Mouse (Mus musculus): ENCODE results near the gene Gbp7. TPM values are rescaled to one million over a fixed set of nuclear protein-coding genes. Genes with fewer than 3 reads are reported as not detected.
A peak's percentile ranks its signal among the peaks of the same experiment; 100 is the strongest.

The Gbp7 gene
- polyA plus RNA-seq (2016; fragmentation: Nextera tagmentation; extraction: Ambion mirVana): 1.5 and 2.0 TPM in 2 replicates

DNA sequence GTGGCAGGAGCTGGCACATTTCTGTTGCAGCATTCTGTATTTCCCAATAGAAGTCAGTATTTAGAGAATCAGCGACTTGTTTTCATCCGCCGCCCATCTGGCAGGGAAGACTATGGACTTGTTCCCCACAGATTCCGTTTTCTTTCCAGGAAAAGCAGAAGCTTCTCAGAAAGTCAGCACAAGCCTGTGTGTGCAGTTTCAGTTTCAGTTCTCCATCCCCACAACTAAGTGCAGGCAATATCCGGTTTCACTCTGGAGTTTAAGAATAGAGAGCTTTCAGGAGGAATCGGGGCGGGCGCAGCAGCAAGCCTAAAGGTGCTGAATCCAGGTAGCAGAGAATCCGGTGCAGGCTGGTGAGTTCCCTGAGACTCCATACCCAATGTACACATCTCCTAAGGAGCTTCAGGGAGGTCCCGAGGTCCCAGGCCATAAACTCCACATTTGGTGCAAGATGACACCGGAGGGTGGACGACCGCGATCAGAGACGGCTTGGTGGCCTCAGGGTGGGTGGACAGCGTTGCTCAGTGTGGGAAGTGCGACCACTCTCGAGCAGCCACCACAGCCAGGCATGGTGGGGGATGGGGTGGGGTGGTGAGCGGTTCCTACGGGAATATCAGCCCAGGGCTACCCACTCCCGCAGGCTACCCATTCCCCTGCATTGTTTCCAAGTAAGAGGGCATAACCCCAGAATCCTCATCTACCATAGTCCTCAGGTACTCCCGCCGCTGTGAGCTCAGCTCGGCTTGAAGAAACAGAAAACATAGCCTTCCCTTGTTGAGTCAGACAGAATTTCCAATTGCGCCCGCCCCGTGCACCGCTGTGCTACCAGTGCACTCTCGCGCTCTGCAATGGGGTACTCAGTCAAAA is at the start of gene Gbp7:
TSS of gene Gbp7 (plus strand) at position 256 of the 867 bp plus-strand sequence.
- Histone ChIP-seq H3K9me3 (no peaks in the 10 kb centered on the region), H3K27ac (no peak within 1 kb of the TSS), H3K36me3 (no peaks in the 10 kb centered on the region), H3K4me2 (peak within 1 kb of the TSS; percentile 94), H3K4me1 (replicated peaks) (no peaks in the 10 kb centered on the region), H3K4me3 (replicated peaks) (peak within 1 kb of the TSS; percentile 57), H3K9ac (replicated peaks) (peak within 1 kb of the TSS; percentile 54), H3K27me3 (peaks cover 16% of the 10 kb centered on the region; the same call in 1 of the 2 replicates)
- ATAC-seq (ENCODE audit: insufficient number of reproducible peaks, insufficient read depth, low FRiP score, low TSS enrichment, low read depth): peak; percentile 72
- 2% methylated on average over 30 of the region's 30 CpGs for WGBS

GRCm38 (mm10) chr3:142490465-142490864 is 39.7 kb upstream of the Gbp7 start:
- no peak overlapping the region for H3K9ac ChIP-seq (replicated peaks)
- H3K36me3 ChIP-seq: no peaks in the 10 kb centered on the region
- 0 out of 2 replicates have a peak, but pooled peaks cover 4% of the 10 kb centered on the region for H3K27me3 ChIP-seq
- no peak overlapping the region for H3K4me2 ChIP-seq
- ATAC-seq (ENCODE audit: insufficient number of reproducible peaks, insufficient read depth, low FRiP score, low TSS enrichment, low read depth): no peak
- H3K27ac ChIP-seq: no peak overlapping the region
- H3K4me1 ChIP-seq (replicated peaks): no peaks in the 10 kb centered on the region
- no peak overlapping the region for H3K4me3 ChIP-seq (replicated peaks)
- WGBS: 79% methylated on average over 1 of the region's 1 CpGs
- no peaks in the 10 kb centered on the region for H3K9me3 ChIP-seq

- Histone ChIP-seq H3K4me3 (replicated peaks) (no peak within 1 kb of the TSS), H3K27me3 (0 out of 2 replicates have a peak, but pooled peaks cover 6% of the 10 kb centered on the region), H3K36me3 (no peaks in the 10 kb centered on the region), H3K4me2 (no peak within 1 kb of the TSS), H3K9me3 (no peaks in the 10 kb centered on the region), H3K9ac (replicated peaks) (no peak within 1 kb of the TSS), H3K27ac (no peak within 1 kb of the TSS), H3K4me1 (replicated peaks) (no peaks in the 10 kb centered on the region)
- no peak for ATAC-seq (ENCODE audit: insufficient number of reproducible peaks, insufficient read depth, low FRiP score, low TSS enrichment, low read depth)
- WGBS: 81% methylated on average over 6 of the region's 6 CpGs
Observed at GRCm38 (mm10) chr3:142493536-142494061, 36.5 kb upstream of the Gbp7 start, which contains the start of gene Gbp5. Gbp5 (plus strand) TSS chr3:142493978.

GRCm38 (mm10) chr3:142495146-142495655 is 34.9 kb upstream of the Gbp7 start:
- Histone ChIP-seq H3K27me3 (0 out of 2 replicates have a peak, but pooled peaks cover 6% of the 10 kb centered on the region), H3K4me2 (no peak overlapping the region), H3K27ac (no peak overlapping the region), H3K9ac (replicated peaks) (no peak overlapping the region), H3K9me3 (no peaks in the 10 kb centered on the region), H3K4me1 (replicated peaks) (no peaks in the 10 kb centered on the region), H3K4me3 (replicated peaks) (no peak overlapping the region), H3K36me3 (no peaks in the 10 kb centered on the region)
- WGBS: 97% methylated on average over 5 of the region's 5 CpGs
- ATAC-seq (ENCODE audit: insufficient number of reproducible peaks, insufficient read depth, low FRiP score, low TSS enrichment, low read depth): no peak

DNA sequence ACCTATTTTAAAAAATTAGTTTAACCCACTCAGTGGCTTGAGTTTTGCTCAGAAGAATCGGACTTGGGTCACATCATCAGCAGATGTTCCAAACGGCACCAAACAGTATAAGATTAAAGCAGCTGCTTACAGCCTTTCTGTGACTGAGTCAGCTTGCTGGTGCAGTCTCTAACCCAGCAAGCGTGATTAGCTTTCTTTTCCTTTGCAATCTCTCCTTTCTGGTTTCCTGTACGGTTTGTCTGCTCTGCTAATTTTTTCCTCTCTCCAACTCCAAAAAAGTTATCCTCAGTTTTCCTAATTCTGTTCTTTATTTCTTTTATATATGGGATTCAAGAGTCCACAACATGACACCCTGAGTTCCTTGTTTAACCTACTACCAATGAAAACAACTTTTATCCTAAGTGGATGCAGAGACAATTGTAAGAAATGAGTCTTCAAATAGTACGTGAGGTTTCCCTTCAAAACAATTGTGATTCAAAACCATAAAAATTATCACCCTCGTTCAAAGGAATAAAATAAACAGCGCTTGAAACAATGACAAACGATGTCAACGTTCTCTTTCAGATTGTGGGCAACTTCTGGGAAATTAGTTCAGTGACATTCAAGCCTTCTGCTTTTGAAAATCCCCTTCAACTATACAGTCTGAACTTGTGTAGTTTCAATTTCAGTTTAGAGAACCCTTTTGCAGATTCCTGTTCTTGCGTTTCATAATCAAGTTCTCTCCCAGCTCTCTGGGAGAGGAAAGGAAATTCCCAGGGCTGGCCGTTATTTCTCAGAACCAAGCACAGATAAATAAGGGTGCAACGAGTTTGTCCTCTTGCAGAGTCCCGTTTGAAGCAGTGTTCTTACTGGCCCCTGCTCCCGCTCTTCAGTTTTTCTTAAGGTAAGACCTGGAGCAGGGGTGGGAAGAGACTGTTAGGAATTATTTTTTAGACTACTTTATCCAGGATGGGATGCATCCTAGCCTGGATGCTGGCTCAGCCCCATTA is 33.7 kb upstream of the Gbp7 start:
- 0 out of 2 replicates have a peak, but pooled peaks cover 6% of the 10 kb centered on the region for H3K27me3 ChIP-seq
- H3K36me3 ChIP-seq: no peaks in the 10 kb centered on the region
- no peak overlapping the region for H3K4me3 ChIP-seq (replicated peaks)
- ATAC-seq (ENCODE audit: insufficient number of reproducible peaks, insufficient read depth, low FRiP score, low TSS enrichment, low read depth): no peak
- no peak overlapping the region for H3K9ac ChIP-seq (replicated peaks)
- 56% methylated on average over 14 of the region's 14 CpGs for WGBS
- H3K27ac ChIP-seq: no peak overlapping the region
- H3K4me1 ChIP-seq (replicated peaks): no peaks in the 10 kb centered on the region
- 0 out of 2 replicates have a peak overlapping the region, but pooled peaks have one; percentile 19 for H3K4me2 ChIP-seq
- no peaks in the 10 kb centered on the region for H3K9me3 ChIP-seq

DNA sequence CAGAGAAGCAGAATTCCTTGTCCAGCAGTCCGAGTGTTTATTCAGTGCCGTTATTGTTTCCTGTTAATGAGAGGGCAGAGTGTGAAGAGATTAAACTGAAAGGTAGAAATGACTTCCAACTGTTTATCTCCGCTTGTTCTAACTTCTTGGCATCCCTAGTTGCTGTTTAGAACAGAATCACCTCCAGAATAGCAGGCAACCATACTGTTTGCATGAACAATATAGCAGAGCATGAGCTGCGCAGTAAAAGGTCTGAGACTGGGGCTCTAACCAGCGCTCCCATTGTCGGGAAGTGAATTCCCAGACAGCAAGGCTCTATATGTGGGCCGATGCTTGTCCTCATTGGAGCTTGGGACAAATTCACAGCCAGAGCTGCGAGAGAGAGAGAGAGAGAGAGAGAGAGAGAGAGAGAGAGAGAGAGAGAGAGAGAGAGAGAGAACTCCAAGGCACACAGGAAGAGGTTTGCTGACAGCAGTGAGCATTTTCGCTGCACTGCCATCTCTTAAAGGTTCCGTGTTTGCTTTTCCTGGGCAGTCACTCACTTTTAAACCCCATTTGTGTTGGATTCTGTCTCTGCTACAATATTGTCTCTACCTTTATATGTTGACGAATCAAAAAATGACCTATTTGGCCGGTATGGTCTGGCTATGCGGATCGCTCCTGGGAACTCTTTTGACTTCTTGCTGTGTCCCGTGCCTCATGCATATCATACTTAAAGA is 32.9 kb upstream of the Gbp7 start:
- ATAC-seq (ENCODE audit: insufficient number of reproducible peaks, insufficient read depth, low FRiP score, low TSS enrichment, low read depth): no peak
- Histone ChIP-seq H3K36me3 (no peaks in the 10 kb centered on the region), H3K27me3 (0 out of 2 replicates have a peak, but pooled peaks cover 6% of the 10 kb centered on the region), H3K27ac (no peak overlapping the region), H3K4me3 (replicated peaks) (no peak overlapping the region), H3K4me2 (peak overlapping the region; percentile 19; the same call in 1 of the 2 replicates), H3K4me1 (replicated peaks) (no peaks in the 10 kb centered on the region), H3K9me3 (no peaks in the 10 kb centered on the region), H3K9ac (replicated peaks) (no peak overlapping the region)
- 67% methylated on average over 15 of the region's 15 CpGs for WGBS

GRCm38 (mm10) chr3:142498941-142499340 is 31.2 kb upstream of the Gbp7 start:
- no peak overlapping the region for H3K27ac ChIP-seq
- no peaks in the 10 kb centered on the region for H3K4me1 ChIP-seq (replicated peaks)
- H3K4me3 ChIP-seq (replicated peaks): no peak overlapping the region
- H3K9me3 ChIP-seq: no peaks in the 10 kb centered on the region
- no peak for ATAC-seq (ENCODE audit: insufficient number of reproducible peaks, insufficient read depth, low FRiP score, low TSS enrichment, low read depth)
- H3K27me3 ChIP-seq: 0 out of 2 replicates have a peak, but pooled peaks cover 6% of the 10 kb centered on the region
- no peaks in the 10 kb centered on the region for H3K36me3 ChIP-seq
- WGBS: 88% methylated on average over 5 of the region's 5 CpGs
- H3K9ac ChIP-seq (replicated peaks): no peak overlapping the region
- H3K4me2 ChIP-seq: no peak overlapping the region

GRCm38 (mm10) chr3:142528116-142528515 is 2.0 kb upstream of the Gbp7 start:
- ATAC-seq (ENCODE audit: insufficient number of reproducible peaks, insufficient read depth, low FRiP score, low TSS enrichment, low read depth): no peak
- Histone ChIP-seq H3K27ac (no peak overlapping the region), H3K4me1 (replicated peaks) (no peaks in the 10 kb centered on the region), H3K9ac (replicated peaks) (no peak overlapping the region), H3K4me3 (replicated peaks) (no peak overlapping the region), H3K36me3 (no peaks in the 10 kb centered on the region), H3K4me2 (no peak overlapping the region), H3K9me3 (no peaks in the 10 kb centered on the region), H3K27me3 (peaks cover 16% of the 10 kb centered on the region; the same call in 1 of the 2 replicates)
- 79% methylated on average over 3 of the region's 3 CpGs for WGBS

GRCm38 (mm10) chr3:142529597-142529996 is 545 bp upstream of the Gbp7 start:
- ATAC-seq (ENCODE audit: insufficient number of reproducible peaks, insufficient read depth, low FRiP score, low TSS enrichment, low read depth): no peak
- H3K4me2 ChIP-seq: peak overlapping the region; percentile 94
- no peak overlapping the region for H3K27ac ChIP-seq
- no peaks in the 10 kb centered on the region for H3K4me1 ChIP-seq (replicated peaks)
- H3K9ac ChIP-seq (replicated peaks): peak overlapping the region; percentile 54
- peaks cover 16% of the 10 kb centered on the region; the same call in 1 of the 2 replicates for H3K27me3 ChIP-seq
- no peaks in the 10 kb centered on the region for H3K9me3 ChIP-seq
- WGBS: 54% methylated on average over 2 of the region's 2 CpGs
- no peaks in the 10 kb centered on the region for H3K36me3 ChIP-seq
- peak overlapping the region; percentile 57 for H3K4me3 ChIP-seq (replicated peaks)

DNA sequence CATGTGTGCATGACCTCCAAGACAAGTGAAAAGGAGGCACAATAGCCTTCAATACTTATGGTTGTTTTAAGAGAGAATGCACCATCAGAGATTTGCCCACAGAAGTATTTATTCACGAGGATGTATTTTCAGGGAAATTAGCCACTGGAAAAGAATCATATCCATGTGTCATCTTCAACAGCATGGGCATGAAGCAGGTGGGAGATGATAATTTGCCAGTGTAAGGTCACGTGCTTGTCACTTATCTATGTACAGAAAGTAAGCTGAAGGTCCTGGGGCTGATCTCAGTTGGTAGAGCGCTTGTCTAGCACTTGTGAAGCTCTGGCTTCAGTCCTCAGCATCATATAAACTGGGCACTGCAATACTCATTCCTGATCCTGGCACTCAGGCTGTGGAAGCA is 1.5 kb downstream of the Gbp7 start:
- Histone ChIP-seq H3K9me3 (no peaks in the 10 kb centered on the region), H3K9ac (replicated peaks) (no peak overlapping the region), H3K36me3 (no peaks in the 10 kb centered on the region), H3K27ac (no peak overlapping the region), H3K4me2 (no peak overlapping the region), H3K27me3 (peaks cover 16% of the 10 kb centered on the region; the same call in 1 of the 2 replicates), H3K4me3 (replicated peaks) (no peak overlapping the region), H3K4me1 (replicated peaks) (no peaks in the 10 kb centered on the region)
- no peak for ATAC-seq (ENCODE audit: insufficient number of reproducible peaks, insufficient read depth, low FRiP score, low TSS enrichment, low read depth)
- 85% methylated on average over 3 of the region's 3 CpGs for WGBS
